Mouse (Mus musculus) myocyte (in vitro differentiated cells): ENCODE data around the gene Scamp1. TPM values are rescaled to one million over a fixed set of nuclear protein-coding genes. Genes with fewer than 3 reads are reported as not detected.
A peak's percentile ranks its signal among the peaks of the same experiment; 100 is the strongest.

Experiments used
- H3K27me3 ChIP-seq: one replicate; pipeline ENCODE4 v1.6.1; 2011; ENCODE audit not compliant: control insufficient read depth, insufficient read depth, insufficient read length
- H3K36me3 ChIP-seq: one replicate; pipeline ENCODE4 v1.6.1; 2011; ENCODE audit not compliant: control insufficient read depth, insufficient read depth
- H3K4me2 ChIP-seq: one replicate; pipeline ENCODE4 v1.6.1; 2011; ENCODE audit warnings: low read depth, control low read depth
- H3K4me3 ChIP-seq: one replicate; pipeline ENCODE4 v1.5.1; 2011; ENCODE audit warnings: mild to moderate bottlenecking, control low read depth, moderate library complexity
- H3K79me2 ChIP-seq: one replicate; pipeline ENCODE4 v1.6.1; 2011; ENCODE audit not compliant: control insufficient read depth, insufficient read depth
- H3ac ChIP-seq: one replicate; pipeline ENCODE4 v1.6.1; 2011; ENCODE audit not compliant: control insufficient read depth, insufficient read length
- CEBPB ChIP-seq: IDR thresholded peaks from 2 replicates; pipeline ENCODE4 v1.6.1; 2011; ENCODE audit warnings: mild to moderate bottlenecking, moderate library complexity; ENCODE audit not compliant: poor library complexity, insufficient read depth, severe bottlenecking
- E2F4 ChIP-seq: IDR thresholded peaks from one replicate; pipeline ENCODE4 v1.6.1; 2011; ENCODE audit warnings: mild to moderate bottlenecking, control low read depth, moderate library complexity; ENCODE audit not compliant: insufficient read depth
- MAX ChIP-seq: IDR thresholded peaks from one replicate; pipeline ENCODE4 v1.6.1; 2011; ENCODE audit warnings: low read depth, mild to moderate bottlenecking, control low read depth
- MYOD1 ChIP-seq, 3 experiments: IDR thresholded peaks; one replicate each; pipeline ENCODE4 v1.6.1; 2011; ENCODE audit warnings: control low read depth in 2 of 3, low read depth in 2 of 3, mild to moderate bottlenecking in 2 of 3, moderate library complexity in 1 of 3; ENCODE audit not compliant: insufficient read length in 2 of 3, control insufficient read depth in 1 of 3
- MYOG ChIP-seq, 3 experiments: IDR thresholded peaks; one replicate each; pipeline ENCODE4 v1.6.1; 2011; ENCODE audit warnings: control low read depth in 2 of 3, low read depth in 2 of 3, mild to moderate bottlenecking in 2 of 3; ENCODE audit not compliant: insufficient read length in 2 of 3, control insufficient read depth in 1 of 3, insufficient read depth in 1 of 3
- POLR2A ChIP-seq: IDR thresholded peaks from one replicate; pipeline ENCODE4 v1.6.1; 2011; ENCODE audit warnings: low read depth, mild to moderate bottlenecking, control low read depth, moderate library complexity; ENCODE audit not compliant: insufficient read length
- POLR2AphosphoS2 ChIP-seq: IDR thresholded peaks from one replicate; pipeline ENCODE4 v1.6.1; 2011; ENCODE audit warnings: low read depth, control low read depth; ENCODE audit not compliant: insufficient read length
- REST ChIP-seq: IDR thresholded peaks from one replicate; pipeline ENCODE4 v1.6.1; 2011; ENCODE audit warnings: mild to moderate bottlenecking, control low read depth, moderate library complexity; ENCODE audit not compliant: insufficient read depth, insufficient read length
- SRF ChIP-seq: IDR thresholded peaks from one replicate; pipeline ENCODE4 v1.6.1; 2011; ENCODE audit warnings: low read depth; ENCODE audit not compliant: control insufficient read depth, insufficient read length
- TCF12 ChIP-seq: IDR thresholded peaks from one replicate; pipeline ENCODE4 v1.6.1; 2011; ENCODE audit warnings: mild to moderate bottlenecking, control low read depth; ENCODE audit not compliant: poor library complexity, insufficient read depth, severe bottlenecking
- TCF3 ChIP-seq: IDR thresholded peaks from one replicate; pipeline ENCODE4 v1.6.1; 2011; ENCODE audit warnings: low read depth, control low read depth; ENCODE audit not compliant: insufficient read length
- USF1 ChIP-seq: IDR thresholded peaks from one replicate; pipeline ENCODE4 v1.6.1; 2011; ENCODE audit warnings: low read depth, mild to moderate bottlenecking, control low read depth, moderate library complexity
- polyA plus RNA-seq: library from polyadenylated mRNA; unstranded; fragments of >200 nt; fragmentation: generic; extraction: Trizol; gene quantifications from one replicate; pipeline ENCODE4 v1.2.1, GENCODE M21; 2012; ENCODE audit warnings: missing spikeins

The Scamp1 gene
- polyA plus RNA-seq, 1 experiment: 9.1 TPM

- Histone ChIP-seq H3K4me2 (peak overlapping the region; percentile 40), H3K36me3 (peaks cover 11% of the 10 kb centered on the region), H3K27me3 (no peaks in the 10 kb centered on the region), H3K4me3 (no peak overlapping the region), H3K79me2 (peaks cover 33% of the 10 kb centered on the region), H3ac (no peak overlapping the region)
- TF ChIP-seq POLR2A: no peak
- peak in 2 of 3 experiments; percentile 76 to 87 for TF ChIP-seq MYOD1 (IDR thresholded peaks at IDR 0.05; ENCODE audit: control insufficient read depth in 1 of 3, insufficient read length in 2 of 3, low read depth in 2 of 3)
- TF ChIP-seq CEBPB: no peak
- TF ChIP-seq MYOG (IDR thresholded peaks at IDR 0.05; ENCODE audit: control insufficient read depth in 1 of 3, insufficient read depth in 1 of 3, insufficient read length in 2 of 3, low read depth in 2 of 3): peak; percentile 43 to 83 (median 69)
- TF ChIP-seq TCF3: peak; percentile 5
These were observed 95.3 kb downstream of the Scamp1 start for GRCm38 (mm10) chr13:94190386-94190785.

GRCm38 (mm10) chr13:94188200-94189086 lies 97.2 kb downstream of the Scamp1 start:
- Histone ChIP-seq H3K4me2 (no peak overlapping the region), H3K4me3 (no peak overlapping the region), H3K27me3 (no peaks in the 10 kb centered on the region), H3K36me3 (peaks cover 5% of the 10 kb centered on the region), H3K79me2 (peaks cover 33% of the 10 kb centered on the region), H3ac (no peak overlapping the region)
- TF ChIP-seq TCF12: no peak
- TF ChIP-seq SRF: no peak
- no peak for TF ChIP-seq USF1
- TF ChIP-seq REST: no peak
- TF ChIP-seq MYOG (IDR thresholded peaks at IDR 0.05; ENCODE audit: control insufficient read depth in 1 of 3, insufficient read depth in 1 of 3, insufficient read length in 2 of 3, low read depth in 2 of 3): no peak
- TF ChIP-seq TCF3: no peak
- no peak for TF ChIP-seq E2F4
- TF ChIP-seq MYOD1 (IDR thresholded peaks at IDR 0.05; ENCODE audit: control insufficient read depth in 1 of 3, insufficient read length in 2 of 3, low read depth in 2 of 3): no peak
- TF ChIP-seq POLR2AphosphoS2: no peak
- no peak for TF ChIP-seq MAX
- no peak for TF ChIP-seq CEBPB
- TF ChIP-seq POLR2A: no peak

- no peak overlapping the region for H3ac ChIP-seq
- H3K4me2 ChIP-seq: peak overlapping the region; percentile 18
- no peak overlapping the region for H3K4me3 ChIP-seq
- TF ChIP-seq MYOD1 (IDR thresholded peaks at IDR 0.05; ENCODE audit: control insufficient read depth in 1 of 3, insufficient read length in 2 of 3, low read depth in 2 of 3) (peak; percentile 3 to 67 (median 58)), TCF12 (no peak), MYOG (IDR thresholded peaks at IDR 0.05; ENCODE audit: control insufficient read depth in 1 of 3, insufficient read depth in 1 of 3, insufficient read length in 2 of 3, low read depth in 2 of 3) (peak in 2 of 3 experiments; percentile 54 to 62)
- H3K79me2 ChIP-seq: peaks cover 50% of the 10 kb centered on the region
- H3K36me3 ChIP-seq: no peaks in the 10 kb centered on the region
- no peaks in the 10 kb centered on the region for H3K27me3 ChIP-seq
These were observed 100.0 kb downstream of the Scamp1 start for GRCm38 (mm10) chr13:94185631-94186030.

GRCm38 (mm10) chr13:94184726-94185456 lies 100.8 kb downstream of the Scamp1 start:
- peak in 1 of 3 experiments; percentile 21 for TF ChIP-seq MYOD1 (IDR thresholded peaks at IDR 0.05; ENCODE audit: control insufficient read depth in 1 of 3, insufficient read length in 2 of 3, low read depth in 2 of 3)
- no peak for TF ChIP-seq TCF3
- no peak for TF ChIP-seq TCF12
- TF ChIP-seq MYOG (IDR thresholded peaks at IDR 0.05; ENCODE audit: control insufficient read depth in 1 of 3, insufficient read depth in 1 of 3, insufficient read length in 2 of 3, low read depth in 2 of 3): no peak
- no peak for TF ChIP-seq CEBPB
- peak; percentile 29 for TF ChIP-seq POLR2A
- no peak for TF ChIP-seq SRF
- Histone ChIP-seq H3K4me3 (no peak overlapping the region), H3K36me3 (peaks cover 2% of the 10 kb centered on the region), H3ac (no peak overlapping the region), H3K27me3 (no peaks in the 10 kb centered on the region), H3K4me2 (peak overlapping the region; percentile 72), H3K79me2 (peaks cover 57% of the 10 kb centered on the region)
